Mouse (Mus musculus): ENCODE results near the gene Psmb5.

Gene Psmb5

DNA sequence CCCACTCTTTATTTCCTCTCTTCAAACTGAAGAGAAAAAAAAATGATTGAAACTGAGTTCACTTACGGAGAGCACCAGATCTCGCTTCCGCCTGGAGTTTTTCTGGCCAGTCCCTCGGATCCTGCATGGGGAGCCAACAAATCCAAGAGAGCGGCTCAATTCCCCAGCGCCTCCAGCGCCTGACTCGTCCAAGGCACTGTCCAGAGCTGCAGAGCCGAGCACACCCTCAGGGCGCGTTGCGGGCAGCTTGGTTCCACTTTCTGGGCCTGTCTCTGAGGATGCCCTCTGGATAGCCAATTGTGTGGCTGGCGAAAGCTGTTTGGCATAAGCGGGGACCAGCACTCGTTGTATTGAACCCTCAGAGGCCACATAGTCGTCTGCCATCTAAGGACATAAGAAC lies 26.8 kb downstream of the Psmb5 start:
- DNase-seq = no peak

DNA sequence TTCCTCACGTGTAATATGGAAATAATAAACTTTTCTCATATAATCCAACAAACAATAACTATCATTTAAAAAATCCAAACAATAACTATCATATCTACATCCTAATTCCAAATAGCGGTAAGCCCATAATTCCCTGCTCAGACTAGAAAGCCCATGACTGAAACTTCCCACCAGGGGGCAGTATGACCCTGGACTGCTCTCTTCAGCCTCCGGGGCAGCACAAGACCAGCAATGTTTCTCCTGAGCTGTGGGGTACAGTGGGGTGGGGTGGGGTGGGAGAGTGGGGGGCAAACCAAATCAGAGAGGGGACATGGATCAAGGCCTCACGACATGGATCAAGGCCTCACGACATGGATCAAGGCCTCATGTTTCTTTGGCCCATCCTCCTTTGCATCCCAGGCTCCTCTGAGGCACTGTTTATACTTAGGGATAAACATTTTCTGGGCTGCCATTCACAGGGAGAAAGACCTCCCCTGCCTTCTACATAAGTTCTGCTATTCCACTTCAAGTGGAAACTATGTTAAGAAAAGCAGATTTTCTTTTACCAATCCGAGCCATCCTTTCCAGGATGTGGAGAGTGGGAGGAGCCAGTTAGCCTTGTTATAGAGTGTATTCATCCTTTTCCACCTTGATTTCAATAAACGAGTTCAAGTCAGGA lies 34.0 kb downstream of the Psmb5 start:
- peak; percentile 58 for DNase-seq

DNA sequence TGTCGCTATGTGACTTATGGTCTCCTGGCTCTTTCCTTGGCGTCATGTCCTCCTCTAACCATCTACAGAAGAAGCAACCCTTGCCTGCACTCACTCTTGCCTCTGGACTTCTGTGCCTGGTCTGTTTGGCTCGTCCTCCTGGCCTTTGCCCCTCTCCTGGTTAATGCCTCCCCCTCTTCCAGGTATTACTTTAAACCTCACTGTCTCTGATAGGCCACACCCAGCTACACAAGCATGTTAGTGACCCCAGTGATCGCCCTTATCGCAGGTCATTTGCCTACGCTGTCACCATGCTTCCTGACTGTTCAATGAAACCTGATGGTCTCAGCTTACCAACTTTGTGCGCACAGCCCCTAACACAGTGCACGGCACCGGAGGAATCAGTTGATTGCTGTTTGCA lies 35.3 kb downstream of the Psmb5 start:
- DNase-seq = no peak

DNA sequence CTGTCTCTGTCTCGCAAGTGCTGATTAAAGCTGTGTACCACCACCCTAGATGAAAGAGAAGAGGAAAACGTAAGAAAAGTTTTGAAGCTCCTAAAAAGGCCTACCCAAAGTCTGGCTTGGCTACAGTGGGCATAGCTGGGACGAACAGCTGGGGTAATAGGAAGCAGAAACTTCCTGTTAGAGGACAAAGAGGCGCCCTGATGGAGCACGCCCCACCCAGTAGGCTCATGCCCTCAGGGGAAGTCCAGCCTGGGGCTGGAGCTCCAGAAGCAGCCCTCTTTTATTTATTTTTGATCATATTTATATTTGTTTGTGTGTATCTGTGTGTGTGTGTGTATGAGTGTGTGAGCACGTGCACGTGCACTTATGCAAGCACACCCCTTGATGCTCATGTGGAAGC lies 38.2 kb downstream of the Psmb5 start:
- no peak for DNase-seq

DNA sequence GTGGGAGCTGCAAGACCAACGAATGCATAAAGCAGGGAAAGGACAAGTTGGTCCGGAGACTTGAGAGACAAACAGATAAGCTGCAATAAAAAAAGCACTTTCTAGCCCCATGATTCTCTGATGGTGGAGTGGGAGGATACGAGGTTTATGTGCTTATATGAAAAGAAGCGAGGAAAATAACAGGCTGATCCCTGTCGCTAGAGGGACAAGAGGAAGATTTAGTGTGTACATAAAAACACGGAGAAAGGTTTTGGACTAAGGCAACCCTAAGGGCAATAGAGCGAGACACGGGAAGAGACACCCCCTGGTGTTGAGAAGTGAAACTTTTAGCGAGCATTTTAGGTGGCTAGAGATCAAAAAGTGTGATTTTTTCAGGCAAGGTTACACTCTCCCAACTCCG lies 39.8 kb downstream of the Psmb5 start:
- no peak for DNase-seq

DNA sequence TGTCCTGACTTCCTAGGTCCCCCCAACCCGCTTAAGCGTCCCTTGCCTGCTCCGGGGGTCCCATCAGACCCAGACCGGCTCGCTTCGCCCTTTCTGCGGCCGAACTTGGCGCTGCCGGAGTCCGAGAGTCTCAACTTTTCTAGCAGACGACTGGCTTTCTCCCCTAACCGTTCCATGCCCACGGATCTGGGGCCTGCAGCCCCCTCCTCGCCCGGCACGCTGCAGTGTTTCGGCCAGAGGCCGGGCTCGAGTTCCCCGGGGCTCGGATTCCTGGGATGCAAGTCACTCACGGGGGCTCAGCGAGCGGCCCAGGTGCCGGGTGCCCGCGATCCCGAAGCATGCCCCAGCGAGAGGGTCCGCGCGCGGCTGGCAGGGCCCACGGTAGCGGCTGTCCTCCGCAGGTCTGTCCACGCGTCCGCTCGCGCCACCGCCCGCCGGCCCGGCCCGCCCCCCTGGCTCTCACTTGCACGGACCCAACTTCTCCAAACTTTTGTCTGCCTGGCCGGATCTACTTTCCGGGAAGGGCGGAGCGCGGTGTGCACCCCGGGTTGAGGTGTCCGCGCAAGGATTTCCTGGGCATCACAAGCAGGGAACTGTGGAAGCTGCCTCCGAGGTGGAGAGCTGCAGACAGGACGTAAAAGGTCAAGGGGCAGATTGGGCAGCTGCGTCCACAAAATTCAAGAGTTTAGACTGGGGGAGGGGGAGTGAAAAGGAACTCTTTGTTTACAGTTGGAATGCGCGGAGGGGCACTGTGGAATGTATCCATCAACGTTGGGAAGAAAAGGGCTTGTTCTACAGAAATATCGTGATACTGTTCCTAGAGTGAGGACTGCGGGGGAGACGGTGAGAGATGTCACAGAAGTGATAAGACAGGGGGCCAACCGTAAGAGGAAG lies 40.5 kb downstream of the Psmb5 start, which contains the start of gene Ajuba:
Gene Ajuba (minus strand): TSS at position 470 of the 894 bp plus-strand sequence.
- DNase-seq = peak; percentile 67

DNA sequence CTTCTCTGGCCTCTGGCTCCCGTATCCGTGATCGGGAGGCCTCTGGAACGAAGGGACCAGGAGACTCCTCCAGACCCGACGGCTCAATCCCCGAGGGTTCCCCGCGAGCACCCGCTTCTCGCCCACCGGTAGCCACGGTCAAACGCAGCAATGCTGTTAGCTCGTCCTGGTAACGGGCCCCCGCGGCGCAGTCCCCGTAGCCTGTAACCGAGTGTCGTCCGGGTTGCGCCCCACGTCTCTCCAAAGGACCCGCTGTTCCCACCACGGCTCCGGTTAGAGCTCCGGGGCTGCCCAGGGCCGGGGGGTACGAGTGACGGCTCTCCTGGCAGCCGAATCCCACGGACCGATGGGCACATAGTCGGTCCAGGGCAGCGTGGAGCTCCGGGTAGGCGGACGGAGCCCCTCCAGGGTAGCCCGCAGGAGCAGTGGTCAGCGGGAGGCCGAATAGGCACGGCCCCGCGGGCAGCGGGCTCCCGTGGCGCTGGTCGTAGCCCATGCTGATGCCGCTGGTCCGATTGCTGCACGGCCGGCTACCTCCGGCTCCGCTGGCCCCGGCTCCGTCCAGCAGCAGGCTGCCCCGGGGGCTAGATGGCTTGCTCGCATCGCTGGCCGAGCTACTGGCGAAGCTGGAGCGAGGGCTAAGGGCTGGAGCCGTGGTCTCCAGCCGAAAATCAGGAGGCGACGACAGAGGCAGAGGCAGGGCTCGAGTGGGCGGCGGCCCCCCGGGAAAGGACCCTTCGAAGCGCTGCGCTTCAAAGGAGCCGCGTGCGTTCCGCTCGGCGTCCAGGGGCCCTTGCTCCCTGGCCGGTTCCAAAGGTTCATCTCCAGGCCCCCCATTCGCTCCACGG lies 41.4 kb downstream of the Psmb5 start:
- no peak for DNase-seq

DNA sequence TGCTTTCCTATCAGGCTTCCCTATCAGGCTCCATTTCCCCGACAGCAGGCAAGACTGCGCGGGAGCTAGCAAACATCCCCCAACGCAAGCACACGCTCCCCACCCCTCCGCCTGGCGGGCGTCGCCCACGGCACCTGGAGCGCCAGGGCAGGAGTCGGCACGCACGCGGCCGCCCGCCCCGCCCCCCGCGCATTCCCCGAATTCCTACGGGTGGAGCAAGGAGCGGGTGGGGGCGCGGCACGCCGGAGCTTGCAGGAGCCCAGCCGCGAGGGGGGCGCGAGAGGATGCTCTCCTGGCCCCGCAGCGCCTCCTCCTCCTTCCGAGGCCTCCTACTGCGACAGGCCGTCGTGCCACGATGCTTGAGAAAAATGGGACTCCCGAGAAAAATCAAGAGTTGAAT lies 42.2 kb downstream of the Psmb5 start:
- DNase-seq = no peak

DNA sequence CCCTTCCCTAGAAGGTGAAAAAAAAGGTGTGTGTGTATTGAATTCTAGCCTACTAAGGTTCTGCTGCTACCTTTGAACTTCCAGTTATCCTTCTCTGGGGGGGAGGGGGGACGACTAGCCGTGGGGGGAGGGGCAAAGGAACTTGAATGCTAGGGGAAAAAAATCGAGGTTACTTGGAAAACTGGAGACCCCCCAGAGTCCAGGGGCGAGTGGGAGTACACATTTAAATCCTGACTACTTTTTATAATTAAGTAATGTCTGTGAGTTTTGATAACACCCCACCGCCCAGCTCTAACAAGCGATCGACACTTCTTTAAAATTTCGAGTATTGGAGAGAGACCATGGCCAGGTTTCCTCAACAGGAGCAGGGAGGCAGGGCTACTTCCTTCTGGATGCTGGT lies 42.8 kb downstream of the Psmb5 start:
- no peak for DNase-seq

DNA sequence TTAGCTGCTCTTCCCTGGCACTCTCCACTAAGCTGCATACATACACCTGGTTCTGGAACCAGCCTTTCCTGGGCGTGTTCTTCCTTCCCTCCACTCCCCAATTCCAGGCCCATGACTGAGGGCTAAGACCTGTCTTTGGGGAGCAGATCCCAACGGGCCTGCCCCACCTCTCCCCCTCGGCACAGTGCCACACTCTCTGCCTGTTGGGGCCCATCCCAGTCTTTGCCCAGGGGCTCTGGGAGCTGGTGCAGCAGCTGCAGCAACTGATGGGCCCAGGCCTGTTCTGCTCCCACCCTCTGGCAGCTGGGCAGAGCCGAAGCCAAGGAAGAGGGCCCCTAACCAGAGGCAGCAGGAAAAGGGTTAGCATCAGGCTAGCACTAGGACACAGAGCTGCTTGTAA lies 43.6 kb downstream of the Psmb5 start:
- no peak for DNase-seq

DNA sequence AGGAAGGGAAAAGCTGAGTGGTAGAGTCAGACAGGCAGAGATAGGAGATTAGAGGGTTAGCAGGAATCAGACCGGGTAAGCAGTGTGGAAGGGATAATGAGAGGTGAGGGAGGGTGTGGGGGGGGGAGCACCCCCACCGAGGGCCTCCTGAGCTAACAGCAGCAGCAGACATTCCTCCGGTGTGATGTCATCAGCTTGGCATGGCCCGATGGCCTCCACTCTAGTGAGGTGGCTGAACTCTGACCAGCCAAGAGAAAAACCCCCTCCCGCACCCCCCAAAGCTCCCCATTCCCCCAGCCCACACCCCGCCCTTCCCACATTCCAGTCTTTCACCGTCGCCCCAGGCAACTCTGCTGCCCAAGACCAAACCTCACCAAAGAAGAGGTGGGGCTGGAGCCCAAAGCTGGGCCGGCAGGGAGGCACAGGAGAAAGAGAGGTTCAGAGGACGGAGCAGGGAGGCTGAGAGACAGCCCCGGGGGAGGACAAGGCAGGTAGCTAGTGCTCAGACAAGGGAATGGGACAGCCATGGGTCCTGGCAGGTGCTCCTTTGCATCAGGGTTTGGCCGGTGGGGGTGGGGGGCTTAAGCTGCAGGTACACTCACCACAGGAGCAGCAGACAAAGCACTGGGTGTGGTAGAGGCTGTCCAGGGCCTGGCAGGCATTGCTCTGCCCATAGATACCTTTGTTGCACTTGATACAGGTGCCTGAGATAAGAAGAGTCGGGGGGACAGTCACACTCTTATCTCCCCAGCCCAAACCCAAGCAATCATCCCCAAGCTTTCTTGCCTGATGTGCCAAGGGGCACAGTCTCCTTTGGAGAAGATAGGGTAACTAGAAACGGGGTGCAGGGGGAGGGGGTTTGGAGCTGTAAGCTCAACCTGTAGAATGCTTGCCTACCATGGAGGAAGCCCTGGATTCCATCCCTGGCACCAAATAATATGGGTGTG lies 44.8 kb downstream of the Psmb5 start:
- DNase-seq = no peak

DNA sequence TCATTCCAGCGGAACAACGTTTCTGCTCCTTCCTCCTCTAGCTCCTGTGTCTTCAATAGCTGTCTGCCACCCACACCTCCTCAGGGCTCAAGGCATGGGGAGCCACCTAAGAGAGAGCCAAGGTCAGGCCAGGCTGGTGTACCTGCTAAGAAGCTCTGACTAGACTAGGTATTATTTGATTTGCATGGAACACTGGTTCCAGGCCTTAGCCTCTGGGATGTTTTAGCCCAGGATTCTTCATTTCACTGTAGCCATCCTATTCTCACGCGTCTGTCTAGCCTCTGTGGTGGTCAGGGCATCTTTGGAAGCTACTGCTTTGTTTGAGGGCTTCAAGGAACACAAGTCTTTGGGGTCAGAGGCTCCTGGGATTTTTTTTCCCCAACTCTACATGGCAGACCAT lies 45.7 kb downstream of the Psmb5 start:
- no peak for DNase-seq

DNA sequence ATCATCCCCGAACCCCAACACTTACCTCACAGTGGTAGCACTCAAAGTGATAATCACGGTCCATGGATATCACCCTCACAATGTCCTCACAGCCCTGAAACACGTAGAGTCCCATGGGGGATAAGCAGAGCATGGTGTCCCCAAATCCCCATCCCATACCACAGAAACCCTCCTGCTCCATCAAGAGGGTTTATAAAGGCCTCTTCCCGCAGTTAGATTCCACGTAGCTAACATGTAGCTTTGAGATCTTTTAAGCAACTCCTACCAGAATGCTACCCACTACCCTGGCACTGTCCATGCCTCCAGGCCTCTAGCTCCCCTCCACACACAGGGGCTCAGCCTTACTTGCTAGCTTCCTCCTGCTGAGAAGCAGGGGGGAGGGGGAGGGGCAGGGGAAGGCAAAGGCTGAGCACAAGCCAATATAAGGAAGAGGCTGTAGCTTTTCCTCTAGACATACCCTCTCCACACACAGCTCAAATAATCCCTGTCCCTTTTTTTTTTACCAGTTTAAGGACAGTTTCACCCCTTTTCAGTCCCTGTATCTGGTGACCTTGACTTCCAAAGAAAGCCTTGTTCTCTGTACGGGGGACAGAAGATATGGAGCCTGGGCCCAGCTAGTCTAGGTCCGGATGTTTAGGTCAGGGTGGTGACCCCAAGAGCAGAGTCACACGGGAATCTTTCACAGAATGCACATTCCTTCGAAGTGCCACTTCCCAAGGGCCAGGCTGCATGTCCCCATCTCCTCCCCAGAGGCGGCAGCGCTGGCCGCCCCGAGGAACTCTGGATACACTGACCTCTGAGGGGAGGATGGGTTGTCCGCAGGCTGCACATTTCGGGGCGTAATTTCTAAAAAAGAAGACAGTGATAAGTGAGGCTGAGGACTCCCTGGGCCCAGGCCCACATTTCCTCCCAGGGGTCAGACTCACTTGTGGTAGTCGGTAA lies 48.1 kb downstream of the Psmb5 start:
- DNase-seq = no peak

DNA sequence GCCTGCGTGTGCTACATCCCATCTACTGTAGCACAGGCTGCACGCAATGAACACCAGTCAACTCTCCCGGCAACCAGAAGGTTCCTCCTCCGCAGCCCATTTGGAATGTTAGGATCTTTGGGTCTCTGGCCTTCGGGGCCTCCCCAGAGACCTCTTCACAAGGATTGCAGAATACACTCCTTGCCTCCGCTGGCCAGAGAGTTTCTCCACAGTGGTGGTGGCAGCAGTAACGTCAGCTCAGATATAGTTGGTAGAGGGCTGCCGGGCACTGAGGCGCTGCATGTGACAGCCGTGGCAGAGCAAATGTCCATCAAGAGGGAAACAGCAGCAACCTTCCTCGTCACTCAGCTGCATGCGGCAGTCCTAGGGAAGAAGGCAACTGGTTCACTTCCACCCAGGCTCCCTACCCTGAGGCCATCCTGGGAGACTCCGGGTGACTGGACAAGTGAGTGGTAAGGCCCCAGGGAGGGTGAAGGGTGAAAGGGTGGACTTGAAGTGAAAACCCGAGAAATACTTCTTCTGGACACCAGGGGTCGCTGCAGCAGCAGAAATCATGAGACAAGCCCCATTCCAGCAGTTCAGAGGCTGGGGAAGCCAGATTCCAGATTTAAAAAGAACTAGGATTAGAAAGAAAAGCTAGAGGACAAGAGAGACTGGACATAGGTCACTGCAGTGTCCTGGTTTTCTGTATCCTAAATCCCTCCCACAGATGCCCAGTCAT lies 49.0 kb downstream of the Psmb5 start:
- DNase-seq = peak; percentile 70

All from right cerebral cortex, postnatal 4 days (tissue).